Mouse (Mus musculus) ovary, adult 18-20 months (tissue): ENCODE measurements at regions not wholly inside any gene's neighbourhood (a gene's known extent, or its start where the extent isn't known, plus 50 kb on each side); places are given as distances from the start of the nearest gene placed in this dataset.
"Not testable (repeated sequence)": the region's sequence is repeated elsewhere in the genome, so short reads cannot be mapped to it uniquely, and the experiment has no call there.

Source experiments
- DNase-seq: peaks from one replicate; pipeline ENCODE4 v3.0.0; 2022; ENCODE audit warnings: low spot score, mixed read lengths

GRCm38 (mm10) chr7:64030650-64031049 lies 91.9 kb upstream of the Klf13 start:
- DNase-seq = no peak

- DNase-seq = no peak
Observed at GRCm38 (mm10) chr7:64027100-64027499, 88.4 kb upstream of the Klf13 start.

- no peak for DNase-seq
Observed at GRCm38 (mm10) chr7:64025155-64025554, 86.4 kb upstream of the Klf13 start.

GRCm38 (mm10) chr7:64024253-64024652 lies 85.5 kb upstream of the Klf13 start:
- no peak for DNase-seq

GRCm38 (mm10) chr7:64022711-64023468 lies 84.2 kb upstream of the Klf13 start:
- DNase-seq = no peak

GRCm38 (mm10) chr7:64021241-64022108 lies 82.8 kb upstream of the Klf13 start:
- no peak for DNase-seq

GRCm38 (mm10) chr7:64018107-64018506 lies 79.4 kb upstream of the Klf13 start:
- no peak for DNase-seq

- no peak for DNase-seq
Observed at GRCm38 (mm10) chr7:64016874-64017273, 78.2 kb upstream of the Klf13 start.

GRCm38 (mm10) chr7:64015136-64015535 lies 76.4 kb upstream of the Klf13 start:
- not testable (repeated sequence) for DNase-seq

- DNase-seq = no peak
Observed at GRCm38 (mm10) chr7:64014227-64014626, 75.5 kb upstream of the Klf13 start.

GRCm38 (mm10) chr7:64013023-64013547 lies 74.4 kb upstream of the Klf13 start:
- DNase-seq = no peak

GRCm38 (mm10) chr7:64012268-64012601 lies 73.5 kb upstream of the Klf13 start:
- DNase-seq = no peak

GRCm38 (mm10) chr7:64011563-64012267 lies 73.0 kb upstream of the Klf13 start:
- no peak for DNase-seq

GRCm38 (mm10) chr7:64010640-64011039 lies 71.9 kb upstream of the Klf13 start:
- DNase-seq = no peak

GRCm38 (mm10) chr7:64007766-64008165 lies 69.1 kb upstream of the Klf13 start:
- DNase-seq = no peak

- DNase-seq = peak; percentile 49
Observed at GRCm38 (mm10) chr7:64006935-64007334, 68.2 kb upstream of the Klf13 start.

GRCm38 (mm10) chr7:64005765-64006164 lies 67.0 kb upstream of the Klf13 start:
- no peak for DNase-seq

GRCm38 (mm10) chr7:64003904-64004303 lies 65.2 kb upstream of the Klf13 start:
- no peak for DNase-seq

GRCm38 (mm10) chr7:64001611-64002111 lies 62.9 kb upstream of the Klf13 start:
- peak; percentile 25 for DNase-seq

- no peak for DNase-seq
Observed at GRCm38 (mm10) chr7:63998995-63999960, 60.6 kb upstream of the Klf13 start.

GRCm38 (mm10) chr7:63997997-63998396 lies 59.3 kb upstream of the Klf13 start:
- DNase-seq = no peak
